Mouse (Mus musculus) cerebellum, adult 2 months (tissue): ENCODE measurements around the gene Grin2d. TPM values are rescaled to one million over a fixed set of nuclear protein-coding genes. Genes with fewer than 3 reads are reported as not detected.
"Not testable (repeated sequence)": the region's sequence is repeated elsewhere in the genome, so short reads cannot be mapped to it uniquely, and the experiment has no call there.

ENCODE experiments used
- DNase-seq, 2 experiments: peaks; one replicate each; pipeline ENCODE4 v3.0.0; 2021
- H3K27ac ChIP-seq: fragments of 200-500 bp; 2 replicates; pipeline ENCODE4 v1.5.1; 2012; ENCODE audit warnings: low read length, control low read depth, inconsistent platforms; ENCODE audit not compliant: insufficient read depth
- H3K27me3 ChIP-seq: fragments of 200-500 bp; 2 replicates; pipeline ENCODE4 v1.6.1; 2012; ENCODE audit warnings: inconsistent platforms, mild to moderate bottlenecking, low read length, moderate library complexity; ENCODE audit not compliant: control insufficient read depth, insufficient read depth
- H3K4me1 ChIP-seq: fragments of 200-500 bp; 2 replicates; pipeline ENCODE4 v1.6.1; 2011; ENCODE audit warnings: low read length; ENCODE audit not compliant: control insufficient read depth, insufficient read depth
- H3K4me3 ChIP-seq: fragments of 200-500 bp; replicated peaks from 2 replicates; pipeline ENCODE3; 2011; ENCODE audit warnings: mild to moderate bottlenecking, low read depth, low read length, control low read depth; ENCODE audit not compliant: insufficient read depth
- CTCF ChIP-seq: fragments of 200-500 bp; IDR thresholded peaks from 2 replicates; pipeline ENCODE4 v1.5.1; 2011; ENCODE audit warnings: low read depth, mild to moderate bottlenecking, control low read depth, low read length, moderate library complexity, borderline replicate concordance; ENCODE audit not compliant: insufficient read depth
- POLR2A ChIP-seq: fragments of 200-500 bp; IDR thresholded peaks from 2 replicates; pipeline ENCODE4 v1.6.1; 2011; ENCODE audit warnings: low read length, control low read depth, borderline replicate concordance; ENCODE audit not compliant: insufficient read depth
- WGBS: fragments of 180-500 bp; shearing (Covaris S2); methylation state at CpG from one replicate; pipeline ENCODE4 v1.1.7; 2018; 5-methylcytosine and 5-hydroxymethylcytosine counted together
- polyA plus RNA-seq: library from polyadenylated mRNA; depleted of rRNA; stranded (reverse); fragments of >200 nt; gene quantifications from 2 replicates; pipeline ENCODE4 v1.2.3, GENCODE M21; 2012

The Grin2d gene
- polyA plus RNA-seq, 1 experiment = 16.4 TPM

DNA sequence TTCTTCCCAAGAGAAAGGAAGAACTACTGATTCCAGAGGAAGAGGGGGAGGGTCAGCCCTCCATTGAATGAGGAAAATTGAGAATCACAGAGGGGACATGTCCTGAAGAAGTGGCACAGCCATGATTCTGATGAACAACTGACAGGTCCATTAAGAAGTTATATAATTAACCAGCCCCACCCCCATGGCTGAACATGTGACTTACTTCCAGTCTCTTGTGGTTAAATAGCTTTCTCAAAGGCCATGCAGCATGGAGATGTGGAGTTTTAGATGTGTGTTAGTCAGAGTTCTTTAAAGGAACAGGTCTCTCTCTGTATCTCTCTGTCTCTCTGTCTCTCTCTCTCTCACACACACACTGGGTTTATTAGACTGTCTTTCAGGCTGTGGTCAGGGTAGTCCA lies 30.2 kb upstream of the Grin2d start:
- no peak for DNase-seq
- no peaks in the 10 kb centered on the region for H3K27me3 ChIP-seq
- H3K27ac ChIP-seq = no peak overlapping the region
- no peak overlapping the region for H3K4me3 ChIP-seq
- H3K4me1 ChIP-seq = no peaks in the 10 kb centered on the region
- TF ChIP-seq POLR2A = no peak
- TF ChIP-seq CTCF = no peak

DNA sequence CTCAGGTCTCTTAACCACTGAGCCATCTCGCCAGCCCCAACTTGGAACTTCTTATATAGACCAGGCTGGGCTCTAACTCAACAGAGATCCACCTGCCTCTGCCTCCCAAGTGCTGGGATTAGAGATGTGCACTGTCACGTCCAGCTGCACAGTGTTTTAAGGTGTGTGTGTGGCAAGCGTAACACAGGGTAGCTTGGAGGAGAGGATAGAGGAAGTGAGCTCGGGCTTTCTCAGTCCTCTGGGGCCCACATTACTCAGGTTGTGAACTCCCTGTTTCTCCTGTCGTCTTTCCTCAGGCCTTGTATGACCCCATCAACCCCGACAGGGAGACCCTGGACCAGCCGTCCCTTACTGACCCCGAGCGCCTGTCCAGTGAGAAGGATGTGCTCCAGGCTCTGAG lies 28.4 kb upstream of the Grin2d start:
- WGBS = 96% methylated on average over 9 of the region's 9 CpGs
- no peak for DNase-seq

DNA sequence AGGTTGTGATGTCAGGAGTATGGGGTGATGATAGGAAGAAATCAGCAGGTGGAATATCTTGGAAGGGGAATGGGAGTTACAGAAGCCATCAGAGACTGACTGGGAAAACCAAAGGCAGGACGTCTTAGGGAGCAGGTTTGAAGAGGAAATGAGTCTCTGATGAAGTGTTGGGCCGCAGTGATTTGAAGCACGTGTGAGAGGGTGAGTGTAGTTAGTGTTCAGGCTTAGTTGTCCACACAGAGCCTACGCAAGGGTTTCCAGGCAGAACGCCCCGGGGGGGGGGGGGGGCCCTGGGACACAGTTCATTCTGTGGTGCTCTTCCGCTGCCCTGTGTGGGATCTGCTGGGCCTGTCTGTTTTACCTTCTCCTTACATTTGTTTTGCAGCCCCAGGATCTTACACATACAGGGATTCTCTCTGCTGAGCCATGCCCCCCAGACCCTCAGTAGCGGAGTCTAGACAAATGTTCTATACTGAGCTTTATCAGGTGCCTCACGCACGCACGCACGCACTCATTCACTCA lies 24.4 kb upstream of the Grin2d start:
- H3K27ac ChIP-seq = no peak overlapping the region
- TF ChIP-seq POLR2A = no peak
- TF ChIP-seq CTCF = no peak
- 75% methylated on average over 12 of the region's 12 CpGs for WGBS
- H3K4me3 ChIP-seq = no peak overlapping the region
- no peaks in the 10 kb centered on the region for H3K4me1 ChIP-seq
- H3K27me3 ChIP-seq = no peaks in the 10 kb centered on the region
- no peak for DNase-seq

More for the DNA sequence above, 28.4 kb upstream of the Grin2d start:
- Histone ChIP-seq H3K27me3 (no peaks in the 10 kb centered on the region), H3K4me1 (no peaks in the 10 kb centered on the region), H3K27ac (no peak overlapping the region), H3K4me3 (no peak overlapping the region)
- TF ChIP-seq POLR2A (no peak), CTCF (no peak)

DNA sequence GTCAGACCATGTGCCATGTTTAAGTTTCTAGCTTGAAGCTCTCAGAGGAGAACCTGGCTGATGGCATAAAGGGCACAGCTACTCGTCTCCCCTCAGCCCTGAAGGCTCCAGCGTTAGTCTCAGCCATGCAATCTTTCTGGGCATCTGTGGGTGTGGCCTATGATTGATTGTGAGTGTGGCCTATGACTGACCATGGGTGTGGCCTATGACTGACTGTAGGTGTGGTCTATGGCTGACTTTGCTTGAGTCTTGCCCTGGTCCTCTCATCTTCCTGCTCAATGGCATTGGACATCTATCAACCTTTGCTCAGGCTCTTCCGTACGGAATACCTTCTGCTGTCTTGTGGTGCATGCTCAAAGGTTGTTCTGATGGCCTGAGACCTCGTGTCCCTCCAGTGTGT lies 23.4 kb upstream of the Grin2d start:
- TF ChIP-seq POLR2A = no peak
- TF ChIP-seq CTCF = no peak
- Histone ChIP-seq H3K27me3 (no peaks in the 10 kb centered on the region), H3K4me1 (no peaks in the 10 kb centered on the region), H3K27ac (no peak overlapping the region), H3K4me3 (no peak overlapping the region)
- WGBS = 54% methylated on average over 5 of the region's 5 CpGs
- no peak for DNase-seq

DNA sequence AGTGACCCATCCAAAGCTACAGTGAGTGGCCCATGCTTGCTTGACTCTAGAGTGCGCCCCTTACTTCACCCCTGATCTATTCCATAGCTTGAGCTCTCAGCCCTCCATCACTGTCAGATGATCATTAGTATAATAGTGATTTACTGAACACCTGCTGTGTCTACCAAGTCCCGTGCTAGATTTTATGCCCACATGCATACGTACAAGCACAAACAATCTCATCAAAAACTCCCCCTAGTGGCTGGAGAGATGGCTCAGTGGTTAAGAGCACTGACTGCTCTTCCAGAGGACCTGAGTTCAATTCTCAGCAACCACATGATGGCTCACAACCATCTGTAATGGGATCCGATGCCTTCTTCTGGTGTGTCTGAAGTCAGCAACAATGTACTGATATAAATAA lies 19.9 kb upstream of the Grin2d start:
- not testable (repeated sequence) for H3K4me3 ChIP-seq, H3K27ac ChIP-seq, H3K27me3 ChIP-seq, H3K4me1 ChIP-seq
- DNase-seq = peak in 1 of 2 experiments; percentile 41
- 47% methylated on average over 4 of the region's 4 CpGs for WGBS

DNA sequence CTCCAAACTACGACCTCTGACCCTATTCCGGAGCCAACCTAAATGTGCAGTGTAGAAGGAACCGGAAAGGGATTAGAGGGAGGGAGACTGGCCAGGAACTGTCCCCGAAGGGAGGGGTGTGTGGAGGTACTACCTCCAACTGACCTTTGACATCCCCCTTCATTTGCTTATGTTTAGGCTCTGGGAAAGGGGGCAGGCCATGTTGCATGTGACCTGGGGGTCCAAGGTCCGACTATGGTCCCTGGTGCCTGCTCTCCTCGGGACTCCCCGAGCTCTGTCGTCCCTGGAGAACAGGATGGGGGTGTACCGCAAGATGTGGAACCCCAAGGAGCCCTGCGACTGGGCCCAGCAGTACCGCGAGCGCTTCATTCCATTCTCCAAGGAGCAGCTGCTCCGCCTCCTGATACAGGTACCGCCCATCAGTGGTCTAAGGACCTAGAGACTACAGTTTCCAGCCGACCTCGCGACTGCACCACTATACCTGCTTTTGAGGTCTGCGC lies 19.1 kb upstream of the Grin2d start:
- H3K27me3 ChIP-seq = no peaks in the 10 kb centered on the region
- peak overlapping the region; percentile 80 for H3K27ac ChIP-seq
- no peaks in the 10 kb centered on the region for H3K4me1 ChIP-seq
- under 1% methylated on average over 19 of the region's 19 CpGs for WGBS
- TF ChIP-seq CTCF (no peak), POLR2A (0 out of 2 replicates have a peak, but pooled peaks have one; percentile 29)
- H3K4me3 ChIP-seq = peak overlapping the region; percentile 87
- peak; percentile 73 to 78 for DNase-seq

DNA sequence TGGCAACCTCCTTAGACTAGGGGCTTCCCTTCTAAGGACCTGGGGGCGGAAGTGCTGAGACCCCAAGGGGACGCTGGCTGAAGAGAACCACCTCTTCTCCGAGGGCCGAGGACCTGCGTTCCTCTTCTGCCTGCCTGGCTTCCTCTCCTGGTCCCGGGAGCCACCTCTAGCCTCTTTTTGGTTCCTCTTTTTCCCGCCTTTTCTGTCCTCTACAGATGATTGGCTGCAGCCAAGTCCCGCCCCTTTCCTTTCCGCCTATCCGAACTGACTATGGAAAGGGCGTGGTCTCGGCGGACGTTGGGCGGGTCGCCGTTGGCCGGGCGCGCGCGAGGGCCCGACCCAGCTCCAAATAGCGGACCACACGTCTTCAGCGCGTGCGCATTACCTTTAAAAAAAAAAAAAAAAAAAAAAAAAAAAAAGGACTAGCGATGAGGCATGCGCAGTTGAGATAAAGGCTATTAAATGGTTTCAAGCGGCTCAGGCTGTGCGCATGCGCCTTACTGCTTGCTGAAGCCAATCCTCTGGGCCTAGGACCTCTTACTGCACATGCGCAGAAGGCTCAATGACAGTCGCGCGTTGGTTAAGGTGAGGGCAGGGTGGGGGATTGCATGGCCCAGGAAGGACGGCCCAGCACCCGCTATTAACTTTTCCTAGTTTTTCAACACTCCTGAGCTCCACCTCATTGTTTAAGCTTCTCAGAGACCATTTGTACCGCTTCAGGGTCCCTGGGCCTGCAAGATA lies 18.5 kb upstream of the Grin2d start, which contains the start of the genes Syngr4 and Tmem143:
Gene Syngr4, minus strand, starts transcription at position 198 of the 741 bp plus-strand sequence.
Gene Tmem143, plus strand, starts transcription at position 425 of the 741 bp plus-strand sequence.
- TF ChIP-seq CTCF (no peak), POLR2A (peak; percentile 97)
- H3K27ac ChIP-seq = peak within 1 kb of the TSS; percentile 80
- no peaks in the 10 kb centered on the region for H3K27me3 ChIP-seq
- DNase-seq = peak; percentile 97 to 99
- H3K4me3 ChIP-seq = peak within 1 kb of the TSS; percentile 87
- no peaks in the 10 kb centered on the region for H3K4me1 ChIP-seq
- under 1% methylated on average over 40 of the region's 40 CpGs for WGBS

DNA sequence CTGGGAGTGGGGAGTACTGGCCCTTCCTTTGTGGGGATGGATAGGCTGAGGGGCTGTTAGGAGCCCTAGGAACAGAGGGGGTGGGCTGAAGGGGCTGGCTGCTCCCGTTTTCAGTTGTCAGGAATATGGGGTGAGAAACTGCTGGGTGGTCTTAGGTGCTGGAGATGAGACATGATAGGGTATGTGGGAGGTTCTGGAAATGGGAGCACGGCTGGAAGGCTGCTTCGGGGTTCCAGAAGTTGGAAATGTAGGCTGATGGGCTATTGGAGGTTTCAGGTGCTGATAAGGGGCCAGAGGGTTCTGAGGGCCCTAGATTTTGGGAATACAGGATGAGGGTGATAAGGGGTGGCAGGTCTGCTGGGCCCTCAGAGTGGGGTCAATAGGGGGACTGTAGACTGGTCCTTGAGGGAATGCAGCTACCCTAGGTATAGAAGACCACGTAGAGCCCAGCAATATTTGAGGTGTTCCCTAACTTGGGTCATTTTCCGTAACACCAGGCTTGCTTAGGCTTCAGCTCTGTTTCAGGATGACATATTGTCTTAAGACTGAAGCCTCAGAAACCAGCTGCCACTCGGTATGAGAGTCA lies 17.8 kb upstream of the Grin2d start:
- peak in 1 of 2 experiments; percentile 19 for DNase-seq
- 74% methylated on average over 6 of the region's 6 CpGs for WGBS
- no peaks in the 10 kb centered on the region for H3K4me1 ChIP-seq
- no peak overlapping the region for H3K27ac ChIP-seq
- H3K27me3 ChIP-seq = no peaks in the 10 kb centered on the region
- no peak overlapping the region for H3K4me3 ChIP-seq
- no peak for TF ChIP-seq CTCF
